Mouse (Mus musculus) mesoderm, embryonic 11.5 days (tissue): Measurements from ENCODE around the gene Bmp2.

Experiments
- DNase-seq: peaks from one replicate; pipeline ENCODE4 v3.0.0-alpha.2; 2012; ENCODE audit warnings: low read depth, low spot score

Bmp2 gene

GRCm38 (mm10) chr2:133552031-133552841, at the start of gene Bmp2:
Gene Bmp2, plus strand, starts transcription at chr2:133552159.
- peak; percentile 62 for DNase-seq

- no peak for DNase-seq
Observed at GRCm38 (mm10) chr2:133505678-133506077, 46.3 kb upstream of the Bmp2 start.

GRCm38 (mm10) chr2:133507045-133507444, 44.9 kb upstream of the Bmp2 start:
- DNase-seq, result no peak

DNA sequence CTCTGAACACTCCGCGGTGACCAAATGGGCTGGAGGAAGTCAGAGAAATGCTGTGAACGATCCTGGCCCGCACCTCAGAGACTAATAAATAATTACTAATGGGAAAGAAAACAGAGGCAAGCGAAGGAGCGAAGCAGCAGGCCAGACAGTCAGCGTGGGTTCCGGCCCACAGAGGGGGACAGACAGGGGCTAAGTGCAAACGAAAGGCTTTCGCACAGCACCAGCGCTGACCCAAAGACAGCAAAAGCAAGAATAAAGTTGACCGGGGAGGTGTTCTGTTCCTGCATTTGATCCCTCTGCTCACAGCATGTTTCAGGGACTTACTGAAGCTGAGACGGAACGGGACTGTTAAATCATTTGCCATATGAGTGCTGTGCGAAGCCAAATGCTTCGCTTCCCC, 42.8 kb upstream of the Bmp2 start:
- peak; percentile 57 for DNase-seq

- no peak for DNase-seq
Observed at GRCm38 (mm10) chr2:133511011-133511779, 40.8 kb upstream of the Bmp2 start.

GRCm38 (mm10) chr2:133516331-133517046, 35.5 kb upstream of the Bmp2 start:
- DNase-seq, result no peak

DNA sequence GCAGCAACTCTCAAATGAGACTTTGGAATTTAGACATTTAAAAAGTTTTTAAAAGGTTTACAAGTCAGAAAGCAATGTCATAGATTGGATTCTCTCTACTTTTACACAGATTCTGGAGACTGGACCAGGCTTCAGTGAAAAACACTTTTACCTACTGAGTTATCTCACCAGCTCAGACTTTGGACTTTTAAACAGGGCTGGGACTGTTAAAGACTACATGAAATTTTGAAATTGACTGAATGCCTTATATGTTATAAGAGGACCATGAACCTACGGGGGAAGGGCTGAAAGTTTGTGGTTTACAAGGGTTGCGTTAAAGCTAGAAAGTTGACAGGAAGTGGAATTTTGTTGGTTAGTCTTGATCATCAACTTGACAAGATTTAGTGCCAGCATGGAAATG, 34.1 kb upstream of the Bmp2 start:
- DNase-seq, result no peak

- DNase-seq, result no peak
Observed at GRCm38 (mm10) chr2:133521193-133521592, 30.8 kb upstream of the Bmp2 start.

GRCm38 (mm10) chr2:133522121-133522520, 29.8 kb upstream of the Bmp2 start:
- no peak for DNase-seq

DNA sequence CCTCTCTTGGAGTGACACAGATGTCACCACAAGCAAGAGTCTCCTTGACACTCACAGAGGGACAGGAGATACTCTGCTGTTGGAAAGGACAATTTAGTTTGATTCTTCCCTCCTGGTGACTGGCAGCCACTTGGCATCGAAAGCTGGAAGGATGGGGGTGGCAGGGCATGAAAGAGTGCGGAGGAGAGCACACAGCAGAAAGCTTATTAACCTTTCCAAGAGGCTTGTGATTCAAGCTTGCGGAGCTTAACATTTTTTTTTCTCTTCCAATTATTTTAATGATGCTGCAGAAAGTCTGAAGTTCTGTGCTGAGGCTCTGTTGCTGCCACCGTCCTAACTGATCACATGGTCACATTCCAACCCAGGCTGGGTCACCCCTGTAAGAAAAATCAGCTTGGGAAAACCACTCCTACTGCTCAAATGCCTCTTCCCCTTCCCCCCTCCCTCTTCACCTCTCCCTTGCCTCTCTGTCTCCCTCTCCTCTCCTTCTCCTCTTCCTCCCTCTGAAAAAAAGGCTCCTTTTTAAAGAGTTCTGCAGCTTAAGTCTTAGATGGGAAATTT, 26.3 kb upstream of the Bmp2 start:
- no peak for DNase-seq

- DNase-seq, result no peak
Observed at GRCm38 (mm10) chr2:133529396-133529795, 22.6 kb upstream of the Bmp2 start.

DNA sequence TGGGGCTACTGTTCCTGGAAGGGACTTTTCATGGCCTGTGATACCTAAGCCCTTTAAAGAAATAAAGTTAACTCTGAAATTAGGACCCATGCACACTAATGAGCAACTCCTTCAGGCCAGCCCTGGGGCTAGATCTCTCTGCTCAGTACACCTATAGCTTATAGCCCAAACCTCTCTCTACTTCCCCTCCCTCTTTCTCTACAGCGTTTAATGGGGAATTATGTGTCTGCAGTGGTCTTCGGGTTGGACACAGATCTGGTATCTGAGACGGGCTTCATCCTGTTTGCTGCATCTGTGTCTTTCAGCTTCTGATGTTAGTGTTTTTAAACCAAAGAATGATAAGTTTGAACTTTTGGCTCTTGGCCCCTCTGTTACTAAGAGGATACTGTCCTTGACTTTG, 18.9 kb upstream of the Bmp2 start:
- no peak for DNase-seq

- no peak for DNase-seq
Observed at GRCm38 (mm10) chr2:133535481-133535880, 16.5 kb upstream of the Bmp2 start.

- DNase-seq, result no peak
Observed at GRCm38 (mm10) chr2:133536812-133537211, 15.1 kb upstream of the Bmp2 start.

DNA sequence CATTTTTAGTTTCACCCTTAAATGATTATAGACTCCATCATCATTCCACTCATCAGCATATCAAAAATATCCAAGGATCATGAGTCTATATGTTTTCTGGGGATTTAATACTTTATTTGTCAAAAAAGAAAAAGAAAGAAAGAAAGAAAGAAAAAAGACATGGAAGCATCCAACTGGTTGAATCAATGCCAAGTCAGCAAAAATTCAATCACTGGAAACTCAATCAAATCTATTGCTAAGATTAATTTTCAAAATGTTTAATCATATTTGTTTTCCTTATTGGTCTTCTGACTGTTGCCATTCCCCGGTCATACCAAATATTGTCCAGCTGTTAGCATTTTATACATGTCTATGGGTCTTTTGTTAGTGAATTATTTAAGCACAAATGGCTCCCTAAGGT, 11.3 kb upstream of the Bmp2 start:
- no peak for DNase-seq

DNA sequence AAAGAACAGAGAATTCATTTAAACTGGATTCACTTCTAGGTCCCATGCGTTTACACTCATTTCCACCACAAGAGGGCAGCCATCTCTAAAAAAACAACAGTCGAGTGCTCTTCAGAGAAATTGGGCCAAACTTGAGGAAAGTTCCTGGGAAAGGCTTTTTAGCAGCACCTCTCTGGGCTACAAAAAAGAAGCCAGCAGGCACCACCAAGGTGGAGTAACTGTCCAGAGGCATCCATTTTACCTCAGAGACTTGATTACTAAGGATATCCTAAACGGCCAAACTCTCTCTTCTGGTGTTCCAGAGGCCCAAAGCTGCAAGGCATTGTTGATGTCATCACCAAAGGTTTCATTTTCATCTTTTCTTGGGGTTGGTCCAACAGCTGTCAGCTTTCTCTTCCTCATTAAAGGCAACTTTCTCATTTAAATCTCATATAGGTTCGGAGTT, 1.7 kb upstream of the Bmp2 start:
- DNase-seq, result peak; percentile 78

DNA sequence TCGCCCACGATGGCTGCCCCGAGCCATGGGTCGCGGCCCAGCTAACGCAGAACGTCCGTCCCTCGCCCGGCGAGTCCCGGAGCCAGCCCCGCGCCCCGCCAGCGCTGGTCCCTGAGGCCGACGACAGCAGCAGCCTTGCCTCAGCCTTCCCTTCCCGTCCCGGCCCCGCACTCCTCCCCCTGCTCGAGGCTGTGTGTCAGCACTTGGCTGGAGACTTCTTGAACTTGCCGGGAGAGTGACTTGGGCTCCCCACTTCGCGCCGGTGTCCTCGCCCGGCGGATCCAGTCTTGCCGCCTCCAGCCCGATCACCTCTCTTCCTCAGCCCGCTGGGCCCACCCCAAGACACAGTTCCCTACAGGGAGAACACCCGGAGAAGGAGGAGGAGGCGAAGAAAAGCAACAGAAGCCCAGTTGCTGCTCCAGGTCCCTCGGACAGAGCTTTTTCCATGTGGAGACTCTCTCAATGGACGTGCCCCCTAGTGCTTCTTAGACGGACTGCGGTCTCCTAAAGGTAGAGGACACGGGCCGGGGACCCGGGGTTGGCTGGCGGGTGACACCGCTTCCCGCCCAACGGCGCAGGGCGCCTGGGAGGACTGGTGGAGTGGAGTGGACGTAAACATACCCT, 995 bp downstream of the Bmp2 start:
- DNase-seq, result peak; percentile 34

DNA sequence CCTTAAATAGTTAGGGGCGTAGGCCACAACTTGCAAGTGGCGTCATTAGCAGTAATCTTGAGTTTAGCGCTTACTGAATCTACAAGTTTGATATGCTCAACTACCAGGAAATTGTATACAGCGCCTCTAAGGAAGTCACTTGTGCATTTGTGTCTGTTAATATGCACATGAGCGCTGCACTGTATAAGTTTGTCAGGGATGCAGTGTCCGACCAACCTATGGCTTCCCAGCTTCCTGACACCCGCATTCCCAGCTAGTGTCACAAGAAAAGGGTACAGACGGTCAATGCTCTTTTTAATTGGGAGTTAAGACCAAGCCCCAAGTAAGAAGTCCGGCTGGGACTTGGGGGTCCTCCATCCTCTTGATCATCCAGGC, 1.9 kb downstream of the Bmp2 start:
- no peak for DNase-seq

- peak; percentile 47 for DNase-seq
Observed at GRCm38 (mm10) chr2:133554286-133555021, 2.5 kb downstream of the Bmp2 start.

- no peak for DNase-seq
Observed at GRCm38 (mm10) chr2:133564248-133564886, 12.4 kb downstream of the Bmp2 start.
